Mouse (Mus musculus): ENCODE data around the gene Sertad3. TPM values are rescaled to one million over a fixed set of nuclear protein-coding genes. Genes with fewer than 3 reads are reported as not detected.

Gene Sertad3
- polyA plus RNA-seq, 1 experiment from 2014 or later: 12.5 TPM

DNA sequence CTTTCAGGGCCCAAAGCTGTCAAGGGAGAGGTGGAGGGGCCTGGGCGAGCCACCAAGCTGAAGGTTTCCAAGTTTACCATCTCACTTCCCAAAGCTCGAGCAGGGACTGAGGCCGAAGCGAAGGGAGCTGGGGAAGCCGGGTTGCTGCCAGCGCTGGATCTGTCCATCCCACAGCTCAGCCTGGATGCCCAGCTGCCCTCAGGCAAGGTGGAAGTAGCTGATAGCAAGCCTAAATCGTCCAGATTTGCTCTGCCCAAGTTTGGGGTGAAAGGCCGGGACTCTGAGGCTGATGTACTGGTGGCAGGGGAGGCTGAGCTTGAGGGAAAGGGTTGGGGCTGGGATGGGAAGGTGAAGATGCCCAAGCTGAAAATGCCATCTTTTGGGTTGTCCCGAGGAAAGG, 44.7 kb downstream of the Sertad3 start:
- no peak overlapping the region for H3K4me3 ChIP-seq (ENCODE audit: low read depth, low read length)
- no peaks in the 10 kb centered on the region for H3K27me3 ChIP-seq (replicated peaks; ENCODE audit: control insufficient read depth, insufficient read depth, low read length)
- whole genome bisulfite sequencing: 85% methylated on average over 9 of the region's 9 CpGs
- ATAC-seq: no peak
- no peak overlapping the region for H3K27ac ChIP-seq (ENCODE audit: low read depth, low read length)
- H3K9me3 ChIP-seq (replicated peaks; ENCODE audit: control insufficient read depth, low read length): no peaks in the 10 kb centered on the region
- no peak for DNase-seq (ENCODE audit: low spot score)
- no peaks in the 10 kb centered on the region for H3K36me3 ChIP-seq (ENCODE audit: control insufficient read depth, insufficient read depth, low read length)
- no peak overlapping the region for H3K4me2 ChIP-seq (ENCODE audit: low read length)
- H3K9ac ChIP-seq (ENCODE audit: low read length): no peak overlapping the region
- H3K4me1 ChIP-seq (ENCODE audit: control insufficient read depth, insufficient read depth, low read length): no peaks in the 10 kb centered on the region

DNA sequence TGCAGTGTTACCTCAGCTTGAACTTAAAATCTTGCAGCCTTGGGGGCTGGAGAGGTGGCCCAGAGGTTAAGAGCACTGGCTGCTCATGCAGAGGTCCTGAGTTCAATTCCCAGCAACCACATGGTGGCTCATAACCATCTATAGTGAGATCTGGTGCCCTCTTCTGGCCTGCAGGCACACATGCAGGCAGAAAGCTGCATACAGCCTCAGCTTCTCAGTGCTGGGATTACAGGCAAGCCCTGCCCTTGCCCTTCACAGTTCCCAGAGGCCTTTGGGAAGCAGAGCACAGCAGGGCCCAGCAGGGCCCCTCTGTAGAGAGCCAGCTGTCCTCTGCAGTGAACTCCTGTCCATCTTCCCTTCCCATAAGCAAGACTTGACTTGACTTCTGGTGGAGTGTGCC, 46.5 kb downstream of the Sertad3 start:
- H3K4me2 ChIP-seq (ENCODE audit: low read length): no peak overlapping the region
- H3K4me3 ChIP-seq (ENCODE audit: low read depth, low read length): no peak overlapping the region
- no peaks in the 10 kb centered on the region for H3K4me1 ChIP-seq (ENCODE audit: control insufficient read depth, insufficient read depth, low read length)
- no peaks in the 10 kb centered on the region for H3K27me3 ChIP-seq (replicated peaks; ENCODE audit: control insufficient read depth, insufficient read depth, low read length)
- H3K9me3 ChIP-seq (replicated peaks; ENCODE audit: control insufficient read depth, low read length): no peaks in the 10 kb centered on the region
- no peak overlapping the region for H3K9ac ChIP-seq (ENCODE audit: low read length)
- no peaks in the 10 kb centered on the region for H3K36me3 ChIP-seq (ENCODE audit: control insufficient read depth, insufficient read depth, low read length)
- no peak for ATAC-seq
- no peak for DNase-seq (ENCODE audit: low spot score)
- H3K27ac ChIP-seq (ENCODE audit: low read depth, low read length): no peak overlapping the region

DNA sequence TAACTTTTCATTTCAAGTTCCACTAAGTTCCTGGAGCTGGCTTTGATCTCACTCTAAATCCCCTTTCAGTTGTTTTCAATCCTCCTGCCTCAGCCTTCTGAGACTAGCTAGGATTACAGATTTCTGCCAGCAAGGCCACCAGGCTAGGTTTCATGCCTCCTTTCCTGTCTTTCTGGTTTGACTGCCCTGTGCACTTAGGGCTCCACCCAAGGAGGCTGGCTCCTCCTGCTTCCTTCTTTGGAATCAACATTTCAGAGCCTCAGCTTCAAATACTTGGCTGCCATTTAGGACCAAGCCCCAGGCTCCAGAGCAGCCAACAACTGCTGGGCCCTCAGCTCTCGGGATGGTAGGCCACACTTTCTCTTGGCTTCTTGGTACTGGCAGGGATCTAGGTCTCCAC, 47.0 kb downstream of the Sertad3 start:
- H3K9me3 ChIP-seq (replicated peaks; ENCODE audit: control insufficient read depth, low read length): no peaks in the 10 kb centered on the region
- H3K4me3 ChIP-seq (ENCODE audit: low read depth, low read length): no peak overlapping the region
- H3K9ac ChIP-seq (ENCODE audit: low read length): no peak overlapping the region
- no peak for DNase-seq (ENCODE audit: low spot score)
- ATAC-seq: no peak
- no peaks in the 10 kb centered on the region for H3K27me3 ChIP-seq (replicated peaks; ENCODE audit: control insufficient read depth, insufficient read depth, low read length)
- no peaks in the 10 kb centered on the region for H3K36me3 ChIP-seq (ENCODE audit: control insufficient read depth, insufficient read depth, low read length)
- 84% methylated on average over 1 of the region's 1 CpGs for WGBS
- no peak overlapping the region for H3K4me2 ChIP-seq (ENCODE audit: low read length)
- no peaks in the 10 kb centered on the region for H3K4me1 ChIP-seq (ENCODE audit: control insufficient read depth, insufficient read depth, low read length)
- no peak overlapping the region for H3K27ac ChIP-seq (ENCODE audit: low read depth, low read length)

DNA sequence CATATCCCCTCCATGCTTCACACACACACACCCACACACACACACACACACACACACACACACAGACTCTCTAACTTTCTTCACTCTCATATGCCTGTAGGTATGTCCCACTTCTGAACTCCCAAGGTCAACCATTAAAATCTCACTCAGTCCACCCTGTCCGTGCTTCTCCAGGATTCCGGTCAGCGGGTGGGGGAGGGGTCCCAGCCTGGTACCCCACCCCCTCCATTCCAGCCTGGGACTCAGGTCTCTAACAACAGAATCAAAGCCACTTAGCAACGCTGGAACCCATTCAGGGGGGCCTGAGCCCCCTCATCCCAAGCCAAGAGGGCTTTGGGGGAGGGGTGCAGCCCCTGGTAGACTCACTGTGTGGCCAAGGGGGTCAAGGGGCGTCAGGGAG, 49.4 kb downstream of the Sertad3 start, which contains the start of gene Hipk4:
Gene Hipk4, plus strand, starts transcription at position 301 of the 400 bp plus-strand sequence.
- Histone ChIP-seq H3K9me3 (replicated peaks; ENCODE audit: control insufficient read depth, low read length) (no peaks in the 10 kb centered on the region), H3K4me2 (ENCODE audit: low read length) (no peak within 1 kb of the TSS), H3K9ac (ENCODE audit: low read length) (no peak within 1 kb of the TSS), H3K27ac (ENCODE audit: low read depth, low read length) (no peak within 1 kb of the TSS), H3K36me3 (ENCODE audit: control insufficient read depth, insufficient read depth, low read length) (no peaks in the 10 kb centered on the region), H3K27me3 (replicated peaks; ENCODE audit: control insufficient read depth, insufficient read depth, low read length) (no peaks in the 10 kb centered on the region), H3K4me1 (ENCODE audit: control insufficient read depth, insufficient read depth, low read length) (no peaks in the 10 kb centered on the region), H3K4me3 (ENCODE audit: low read depth, low read length) (no peak within 1 kb of the TSS)
- 59% methylated on average over 5 of the region's 5 CpGs for WGBS
- no peak for DNase-seq (ENCODE audit: low spot score)
- no peak for ATAC-seq

DNA sequence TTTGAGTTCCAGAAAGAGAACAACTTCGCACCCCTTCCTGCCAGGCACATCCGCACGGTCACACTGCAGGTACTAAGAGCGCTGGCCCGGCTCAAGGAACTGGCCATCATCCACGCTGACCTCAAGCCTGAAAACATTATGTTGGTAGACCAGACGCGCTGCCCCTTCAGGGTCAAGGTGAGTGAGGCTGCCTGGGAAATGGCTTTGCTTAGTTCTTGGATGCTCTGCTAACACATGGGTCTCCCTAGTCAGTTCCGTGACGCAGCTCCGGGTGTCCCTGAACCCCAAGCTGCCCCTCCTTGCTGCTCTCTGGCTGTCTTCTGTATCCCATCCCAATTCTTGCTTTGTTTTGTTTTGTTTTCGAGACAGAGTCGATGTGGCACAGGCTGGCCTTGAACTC, 50.2 kb downstream of the Sertad3 start:
- H3K27me3 ChIP-seq (replicated peaks; ENCODE audit: control insufficient read depth, insufficient read depth, low read length): no peaks in the 10 kb centered on the region
- H3K4me3 ChIP-seq (ENCODE audit: low read depth, low read length): no peak overlapping the region
- no peaks in the 10 kb centered on the region for H3K4me1 ChIP-seq (ENCODE audit: control insufficient read depth, insufficient read depth, low read length)
- H3K27ac ChIP-seq (ENCODE audit: low read depth, low read length): no peak overlapping the region
- H3K9ac ChIP-seq (ENCODE audit: low read length): no peak overlapping the region
- no peaks in the 10 kb centered on the region for H3K9me3 ChIP-seq (replicated peaks; ENCODE audit: control insufficient read depth, low read length)
- ATAC-seq (no peak), DNase-seq (ENCODE audit: low spot score) (no peak)
- WGBS: 95% methylated on average over 13 of the region's 13 CpGs
- H3K4me2 ChIP-seq (ENCODE audit: low read length): no peak overlapping the region
- no peaks in the 10 kb centered on the region for H3K36me3 ChIP-seq (ENCODE audit: control insufficient read depth, insufficient read depth, low read length)

DNA sequence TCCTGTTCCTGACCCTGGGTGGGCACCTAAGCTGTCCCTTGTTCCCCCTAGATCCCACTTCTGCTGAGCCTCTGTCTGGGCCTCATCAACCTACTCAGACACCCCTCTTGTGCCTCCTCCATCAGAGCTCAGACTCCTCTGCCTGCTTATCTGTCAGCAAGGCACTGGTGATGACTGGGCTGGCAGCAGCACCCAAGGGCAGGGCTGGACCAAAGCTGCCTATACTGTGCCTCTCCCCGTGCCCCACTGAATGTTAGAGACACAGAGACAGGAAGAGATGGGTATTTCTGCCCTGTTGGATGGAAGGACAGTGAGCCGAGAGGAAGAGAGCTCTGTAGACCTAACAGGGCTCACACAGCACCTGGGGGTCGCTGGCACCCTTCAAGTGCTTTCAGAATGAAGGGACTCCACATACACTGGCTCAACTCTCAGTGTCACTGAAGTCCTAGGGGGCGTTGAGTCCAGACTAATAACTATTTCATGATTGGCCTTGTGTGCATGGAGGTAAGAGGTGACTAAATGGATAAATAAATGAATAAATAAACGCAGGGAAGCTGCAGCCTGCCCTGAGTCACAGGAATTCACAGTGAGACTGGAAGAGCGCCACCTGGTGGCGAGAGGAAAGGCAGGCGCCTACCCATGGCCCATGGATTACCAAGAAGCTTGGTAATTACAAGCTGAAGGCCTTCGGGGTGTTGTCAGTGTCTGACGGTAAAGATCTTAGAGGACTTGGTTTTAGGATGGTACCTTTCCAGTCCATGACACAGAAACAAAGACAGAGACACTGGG, 52.7 kb downstream of the Sertad3 start:
- Histone ChIP-seq H3K36me3 (ENCODE audit: control insufficient read depth, insufficient read depth, low read length) (peaks cover 11% of the 10 kb centered on the region), H3K9ac (ENCODE audit: low read length) (no peak overlapping the region), H3K27me3 (replicated peaks; ENCODE audit: control insufficient read depth, insufficient read depth, low read length) (no peaks in the 10 kb centered on the region), H3K9me3 (replicated peaks; ENCODE audit: control insufficient read depth, low read length) (no peaks in the 10 kb centered on the region), H3K4me3 (ENCODE audit: low read depth, low read length) (no peak overlapping the region), H3K4me1 (ENCODE audit: control insufficient read depth, insufficient read depth, low read length) (no peaks in the 10 kb centered on the region), H3K27ac (ENCODE audit: low read depth, low read length) (no peak overlapping the region), H3K4me2 (ENCODE audit: low read length) (no peak overlapping the region)
- DNase-seq (ENCODE audit: low spot score) (peak; percentile 91), ATAC-seq (peak; percentile 87)
- WGBS: 24% methylated on average over 10 of the region's 10 CpGs

Other genes starting within 250 kb of the Sertad3 start
- 4.4 and 6.5 TPM in 2 replicates for gene Itpkc, start 245.1 kb upstream of the Sertad3 start, polyA plus RNA-seq (2014; fragmentation: Nextera tagmentation; extraction: Ambion mirVana)
- gene Coq8b, start 240.7 kb upstream of the Sertad3 start, polyA plus RNA-seq (2014; fragmentation: Nextera tagmentation; extraction: Ambion mirVana): 21.1 and 22.9 TPM in 2 replicates
- gene Numbl, start 215.3 kb upstream of the Sertad3 start, polyA plus RNA-seq (2014; fragmentation: Nextera tagmentation; extraction: Ambion mirVana): 22.9 and 28.6 TPM in 2 replicates
- gene Ltbp4, start 136.1 kb upstream of the Sertad3 start, polyA plus RNA-seq (2014; fragmentation: Nextera tagmentation; extraction: Ambion mirVana): 8.0 and 11.0 TPM in 2 replicates
- 52.4 and 66.4 TPM in 2 replicates for gene Shkbp1, start 117.7 kb upstream of the Sertad3 start, polyA plus RNA-seq (2014; fragmentation: Nextera tagmentation; extraction: Ambion mirVana)
- 0.38 TPM in 1 of 2 replicates, not detected in the other for gene Gm20479, start 116.3 kb upstream of the Sertad3 start, polyA plus RNA-seq (2014; fragmentation: Nextera tagmentation; extraction: Ambion mirVana)
- gene Sptbn4, start 26.1 kb upstream of the Sertad3 start, polyA plus RNA-seq (2014; fragmentation: Nextera tagmentation; extraction: Ambion mirVana): 1.6 and 1.7 TPM in 2 replicates
- 22.4 and 23.7 TPM in 2 replicates for gene Blvrb, start 25.8 kb upstream of the Sertad3 start, polyA plus RNA-seq (2014; fragmentation: Nextera tagmentation; extraction: Ambion mirVana)
- gene Sertad1, start 13.1 kb downstream of the Sertad3 start, polyA plus RNA-seq (2014; fragmentation: Nextera tagmentation; extraction: Ambion mirVana): 8.6 and 9.7 TPM in 2 replicates
- 0.55 and 0.73 TPM in 2 replicates for gene Prx, start 25.6 kb downstream of the Sertad3 start, polyA plus RNA-seq (2014; fragmentation: Nextera tagmentation; extraction: Ambion mirVana)
- 0.08 and 0.27 TPM in 2 replicates for gene Hipk4, start 49.5 kb downstream of the Sertad3 start, polyA plus RNA-seq (2014; fragmentation: Nextera tagmentation; extraction: Ambion mirVana)
- gene Pld3, start 79.5 kb downstream of the Sertad3 start, polyA plus RNA-seq (2014; fragmentation: Nextera tagmentation; extraction: Ambion mirVana): 98.6 and 108 TPM in 2 replicates
- gene 2310022A10Rik, start 79.5 kb downstream of the Sertad3 start, polyA plus RNA-seq (2014; fragmentation: Nextera tagmentation; extraction: Ambion mirVana): 26.3 and 31.2 TPM in 2 replicates
- gene Akt2, start 117.8 kb downstream of the Sertad3 start, polyA plus RNA-seq (2014; fragmentation: Nextera tagmentation; extraction: Ambion mirVana): 80.6 and 85.8 TPM in 2 replicates
- gene Ttc9b, start 180.1 kb downstream of the Sertad3 start, polyA plus RNA-seq (2014; fragmentation: Nextera tagmentation; extraction: Ambion mirVana): 69.3 and 73.8 TPM in 2 replicates
- 12.8 and 13.8 TPM in 2 replicates for gene Map3k10, start 200.8 kb downstream of the Sertad3 start, polyA plus RNA-seq (2014; fragmentation: Nextera tagmentation; extraction: Ambion mirVana)
- gene Zfp607b, start 215.6 kb downstream of the Sertad3 start, polyA plus RNA-seq (2014; fragmentation: Nextera tagmentation; extraction: Ambion mirVana): 10.8 and 14.5 TPM in 2 replicates